Mouse (Mus musculus) neural tube, embryonic 14.5 days (tissue): ENCODE measurements around the gene Nbea. TPM values are rescaled to one million over a fixed set of nuclear protein-coding genes. Genes with fewer than 3 reads are reported as not detected.

Source experiments
- ATAC-seq: fragments of 200-750 bp; cut with Nextera tagmentation; 2 replicates; pipeline ENCODE4 v1.8.0; 2017; ENCODE audit warnings: low read depth, mild to moderate bottlenecking, moderate TSS enrichment, moderate library complexity
- H3K27ac ChIP-seq: fragments of 300-500 bp; sonication (generic); 2 replicates; pipeline ENCODE4 v1.5.1; 2014; ENCODE audit warnings: low read depth, mild to moderate bottlenecking, control low read depth, low read length, moderate library complexity, mixed read lengths
- H3K27me3 ChIP-seq: fragments of 300-500 bp; sonication (generic); 2 replicates; pipeline ENCODE4 v1.6.1; 2014; ENCODE audit warnings: low read length; ENCODE audit not compliant: control insufficient read depth, insufficient read depth
- H3K36me3 ChIP-seq: fragments of 300-500 bp; sonication (generic); 2 replicates; pipeline ENCODE4 v1.6.1; 2014; ENCODE audit warnings: low read length, mixed read lengths; ENCODE audit not compliant: control insufficient read depth, insufficient read depth
- H3K4me1 ChIP-seq: fragments of 300-500 bp; sonication (generic); 2 replicates; pipeline ENCODE4 v1.6.1; 2014; ENCODE audit warnings: low read length; ENCODE audit not compliant: control insufficient read depth, insufficient read depth
- H3K4me2 ChIP-seq: fragments of 300-500 bp; sonication (generic); 2 replicates; pipeline ENCODE4 v1.6.1; 2014; ENCODE audit warnings: mild to moderate bottlenecking, low read depth, low read length, control low read depth
- H3K4me3 ChIP-seq: fragments of 300-500 bp; sonication (generic); 2 replicates; pipeline ENCODE4 v1.5.1; 2014; ENCODE audit warnings: low read depth, low read length, control low read depth, mixed read lengths
- H3K9ac ChIP-seq: fragments of 300-500 bp; sonication (generic); replicated peaks from 2 replicates; pipeline ENCODE4 v1.6.1; 2014; ENCODE audit warnings: low read depth, mild to moderate bottlenecking, control low read depth, low read length, mixed read lengths
- H3K9me3 ChIP-seq: fragments of 300-500 bp; sonication (generic); 2 replicates; pipeline ENCODE4 v1.6.1; 2016; ENCODE audit warnings: low read length; ENCODE audit not compliant: control insufficient read depth
- WGBS: fragments of 180-500 bp; shearing (Covaris S2); extraction: QIAGEN DNeasy Blood & Tissue Kit; methylation state at CpG from one replicate; pipeline ENCODE4 v1.1.7; 2014; 5-methylcytosine and 5-hydroxymethylcytosine counted together
- polyA plus RNA-seq: library from polyadenylated mRNA; unstranded; fragments of >200 nt; fragmentation: Nextera tagmentation; extraction: Ambion mirVana; gene quantifications from 2 replicates; pipeline ENCODE4 v1.2.1, GENCODE M21; 2014

Nbea gene
- polyA plus RNA-seq, 1 experiment from 2014 or later: 107 TPM

- ATAC-seq: no peak
- H3K27ac ChIP-seq: no peak overlapping the region
- H3K4me3 ChIP-seq: no peak overlapping the region
- H3K36me3 ChIP-seq: no peaks in the 10 kb centered on the region
- no peak overlapping the region for H3K9ac ChIP-seq
- peaks cover 14% of the 10 kb centered on the region for H3K4me1 ChIP-seq
- H3K4me2 ChIP-seq: no peak overlapping the region
- H3K9me3 ChIP-seq: no peaks in the 10 kb centered on the region
- H3K27me3 ChIP-seq: no peaks in the 10 kb centered on the region
- WGBS: 75% methylated on average over 6 of the region's 6 CpGs
Observed at GRCm38 (mm10) chr3:55590727-55591126, 592.8 kb downstream of the Nbea start.

- Histone ChIP-seq H3K9me3 (no peaks in the 10 kb centered on the region), H3K4me1 (peaks cover 14% of the 10 kb centered on the region), H3K27me3 (no peaks in the 10 kb centered on the region), H3K4me3 (no peak overlapping the region), H3K4me2 (no peak overlapping the region), H3K36me3 (no peaks in the 10 kb centered on the region), H3K27ac (no peak overlapping the region), H3K9ac (no peak overlapping the region)
- ATAC-seq: no peak
- WGBS: 82% methylated on average over 2 of the region's 2 CpGs
Observed at GRCm38 (mm10) chr3:55590291-55590690, 593.2 kb downstream of the Nbea start.

- no peak overlapping the region for H3K9ac ChIP-seq
- no peak for ATAC-seq
- H3K4me1 ChIP-seq: peaks cover 14% of the 10 kb centered on the region
- H3K27ac ChIP-seq: no peak overlapping the region
- H3K27me3 ChIP-seq: no peaks in the 10 kb centered on the region
- H3K36me3 ChIP-seq: no peaks in the 10 kb centered on the region
- H3K9me3 ChIP-seq: no peaks in the 10 kb centered on the region
- 69% methylated on average over 8 of the region's 8 CpGs for WGBS
- H3K4me3 ChIP-seq: no peak overlapping the region
- no peak overlapping the region for H3K4me2 ChIP-seq
Observed at GRCm38 (mm10) chr3:55589402-55589944, 594.0 kb downstream of the Nbea start.

- Histone ChIP-seq H3K9ac (peak overlapping the region; percentile 32), H3K36me3 (no peaks in the 10 kb centered on the region), H3K27ac (peak overlapping the region; percentile 70), H3K4me3 (no peak overlapping the region), H3K27me3 (no peaks in the 10 kb centered on the region), H3K4me1 (peaks cover 14% of the 10 kb centered on the region), H3K9me3 (no peaks in the 10 kb centered on the region), H3K4me2 (no peak overlapping the region; the same call in 1 of the 2 replicates)
- WGBS: 8% methylated on average over 12 of the region's 12 CpGs
- ATAC-seq: peak; percentile 77
Observed at GRCm38 (mm10) chr3:55587972-55588946, 595.2 kb downstream of the Nbea start.

- Histone ChIP-seq H3K4me3 (no peak overlapping the region), H3K36me3 (no peaks in the 10 kb centered on the region), H3K27ac (no peak overlapping the region; the same call in 1 of the 2 replicates), H3K4me2 (no peak overlapping the region; the same call in 1 of the 2 replicates), H3K9ac (no peak overlapping the region), H3K27me3 (no peaks in the 10 kb centered on the region), H3K4me1 (peaks cover 14% of the 10 kb centered on the region), H3K9me3 (no peaks in the 10 kb centered on the region)
- WGBS: 24% methylated on average over 12 of the region's 12 CpGs
- peak; percentile 32; the same call in 1 of the 2 replicates for ATAC-seq
Observed at GRCm38 (mm10) chr3:55587434-55587971, 596.0 kb downstream of the Nbea start.
